Mouse (Mus musculus): Measurements from ENCODE around the gene Trank1. TPM values are rescaled to one million over a fixed set of nuclear protein-coding genes. Genes with fewer than 3 reads are reported as not detected.

Gene Trank1
- 0.22 and 0.23 TPM in 2 replicates for polyA plus RNA-seq (2015; fragmentation: Nextera tagmentation; extraction: Ambion mirVana)

DNA sequence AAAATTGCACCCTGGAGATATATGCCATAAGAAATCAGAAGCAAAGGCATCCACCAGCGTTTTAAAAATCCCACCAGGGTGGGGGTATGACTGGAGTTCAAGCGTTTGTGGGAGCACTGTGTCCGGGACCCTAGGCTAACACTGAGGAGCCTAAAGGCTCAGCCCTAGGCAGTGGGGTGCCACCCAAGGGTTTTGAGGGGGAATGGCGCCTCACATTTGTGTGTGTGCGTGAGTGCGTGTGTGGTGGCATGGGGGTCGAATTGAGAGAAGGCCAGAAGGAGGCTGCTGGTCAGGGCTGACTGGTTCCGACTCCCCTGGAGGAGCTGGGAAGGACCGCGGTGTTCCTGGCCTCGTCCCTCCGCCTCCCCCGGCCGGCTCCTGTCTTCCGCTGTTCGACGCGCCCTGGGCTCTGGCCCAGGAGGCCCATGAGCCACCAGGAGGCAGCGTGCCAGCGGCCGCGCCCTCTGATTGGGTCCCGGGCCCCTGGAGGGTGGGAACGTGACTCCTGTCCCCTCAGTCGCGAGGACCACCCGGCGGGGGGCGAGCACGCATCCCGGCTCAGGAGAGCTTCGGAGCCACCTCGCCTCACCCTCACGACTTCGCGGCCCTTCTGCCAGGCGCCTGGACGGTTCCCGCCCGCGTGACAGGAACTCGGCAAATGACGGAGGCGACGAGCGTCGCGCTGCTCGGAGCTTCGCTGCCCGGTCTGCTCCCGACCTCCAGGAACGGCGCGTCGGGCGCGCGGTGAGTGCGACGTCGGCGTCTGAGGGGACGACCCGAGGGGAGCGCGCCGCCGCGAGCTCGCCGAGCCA, at the start of gene Trank1:
TSS of gene Trank1 (plus strand) at position 709 of the 812 bp plus-strand sequence.
- H3K4me2 ChIP-seq (ENCODE audit: low read depth, low read length): peak within 1 kb of the TSS; percentile 88
- 9% methylated on average over 71 of the region's 72 CpGs for WGBS
- ATAC-seq: peak; percentile 40; the same call in 1 of the 2 replicates

DNA sequence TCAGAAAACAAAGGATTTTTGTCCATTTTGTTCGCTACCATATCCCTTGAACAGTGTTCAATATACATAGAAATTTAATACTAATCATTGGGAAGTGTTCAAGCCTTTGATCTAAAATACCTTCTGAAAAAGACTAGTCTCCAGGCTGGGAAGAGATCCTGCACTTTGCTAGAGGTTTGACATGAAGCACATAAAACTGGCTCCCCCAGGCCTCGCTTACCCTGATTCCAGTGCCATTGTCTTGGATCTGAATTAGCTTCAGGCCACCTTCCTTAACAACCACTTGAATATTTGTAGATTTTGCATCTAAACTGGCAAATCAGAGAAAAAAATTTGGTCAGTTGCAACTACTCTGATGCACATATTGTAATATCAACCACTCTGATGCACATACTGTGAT, 43.5 kb upstream of the Trank1 start:
- Histone ChIP-seq H3K36me3 (ENCODE audit: control insufficient read depth, insufficient read depth, low read length) (peaks cover 3% of the 10 kb centered on the region; the same call in 1 of the 2 replicates), H3K9me3 (ENCODE audit: control insufficient read depth, low read length) (no peaks in the 10 kb centered on the region), H3K9ac (ENCODE audit: low read depth, low read length) (no peak overlapping the region), H3K27ac (ENCODE audit: low read length) (no peak overlapping the region), H3K4me1 (ENCODE audit: control insufficient read depth, insufficient read depth, low read length) (peaks cover 5% of the 10 kb centered on the region; the same call in 1 of the 2 replicates), H3K4me2 (ENCODE audit: low read depth, low read length) (no peak overlapping the region), H3K4me3 (ENCODE audit: low read length) (no peak overlapping the region), H3K27me3 (replicated peaks; ENCODE audit: control insufficient read depth, insufficient read depth, low read length) (no peaks in the 10 kb centered on the region)
- WGBS: 94% methylated on average over 2 of the region's 2 CpGs
- no peak for ATAC-seq

More for the DNA sequence above, at the start of gene Trank1:
- Histone ChIP-seq H3K4me1 (ENCODE audit: control insufficient read depth, insufficient read depth, low read length) (peaks cover 11% of the 10 kb centered on the region), H3K27me3 (replicated peaks; ENCODE audit: control insufficient read depth, insufficient read depth, low read length) (peaks cover 28% of the 10 kb centered on the region), H3K9me3 (ENCODE audit: control insufficient read depth, low read length) (no peaks in the 10 kb centered on the region), H3K27ac (ENCODE audit: low read length) (no peak within 1 kb of the TSS), H3K36me3 (ENCODE audit: control insufficient read depth, insufficient read depth, low read length) (no peaks in the 10 kb centered on the region), H3K4me3 (ENCODE audit: low read length) (peak within 1 kb of the TSS; percentile 49), H3K9ac (ENCODE audit: low read depth, low read length) (peak within 1 kb of the TSS; percentile 20; the same call in 1 of the 2 replicates)

DNA sequence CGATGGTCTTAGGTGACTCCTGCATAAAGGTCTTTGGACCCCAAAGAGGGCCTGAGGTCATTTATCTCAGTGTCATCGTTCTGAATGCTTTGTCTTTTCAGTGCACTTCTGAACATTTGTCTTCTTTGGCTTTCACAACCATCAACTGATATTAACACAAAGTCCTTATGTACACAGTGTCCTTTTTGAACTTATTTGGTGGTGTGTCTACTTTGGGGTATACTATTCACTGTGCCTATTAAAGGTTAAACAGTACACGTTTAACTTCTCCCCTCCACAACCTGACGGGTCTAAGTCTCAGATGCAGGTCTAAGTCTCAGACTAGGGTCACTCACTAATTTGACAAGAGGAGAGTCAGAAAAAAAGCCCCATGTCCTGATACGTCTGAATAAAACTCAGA, 40.9 kb upstream of the Trank1 start:
- Histone ChIP-seq H3K4me3 (ENCODE audit: low read length) (peak overlapping the region; percentile 93), H3K27me3 (replicated peaks; ENCODE audit: control insufficient read depth, insufficient read depth, low read length) (no peaks in the 10 kb centered on the region), H3K36me3 (ENCODE audit: control insufficient read depth, insufficient read depth, low read length) (no peaks in the 10 kb centered on the region), H3K9me3 (ENCODE audit: control insufficient read depth, low read length) (no peaks in the 10 kb centered on the region), H3K9ac (ENCODE audit: low read depth, low read length) (peak overlapping the region; percentile 88), H3K4me1 (ENCODE audit: control insufficient read depth, insufficient read depth, low read length) (peaks cover 20% of the 10 kb centered on the region), H3K4me2 (ENCODE audit: low read depth, low read length) (peak overlapping the region; percentile 69), H3K27ac (ENCODE audit: low read length) (peak overlapping the region; percentile 96)
- ATAC-seq: no peak
- WGBS: 11% methylated on average over 5 of the region's 5 CpGs

DNA sequence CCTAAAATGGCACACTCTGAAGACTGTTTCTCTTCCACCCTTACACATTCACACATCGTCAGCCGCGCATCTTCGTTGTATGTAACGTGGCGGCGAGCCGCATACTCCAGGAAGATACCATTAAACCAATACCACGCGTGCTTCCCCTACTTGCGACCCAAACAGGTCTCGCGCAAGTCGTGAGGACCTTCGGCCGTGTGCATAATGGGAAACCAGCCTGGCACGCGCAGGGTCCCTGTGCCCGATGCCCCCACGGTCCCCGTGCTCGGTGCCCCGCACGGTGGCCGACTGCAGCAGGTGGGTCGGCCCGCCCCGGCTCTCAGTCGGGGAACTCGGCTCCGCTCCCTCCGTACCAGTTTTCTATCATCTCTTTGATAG, 40.5 kb upstream of the Trank1 start:
- Histone ChIP-seq H3K9ac (ENCODE audit: low read depth, low read length) (peak overlapping the region; percentile 88), H3K27ac (ENCODE audit: low read length) (peak overlapping the region; percentile 96), H3K4me3 (ENCODE audit: low read length) (peak overlapping the region; percentile 93), H3K9me3 (ENCODE audit: control insufficient read depth, low read length) (no peaks in the 10 kb centered on the region), H3K4me1 (ENCODE audit: control insufficient read depth, insufficient read depth, low read length) (peaks cover 20% of the 10 kb centered on the region), H3K4me2 (ENCODE audit: low read depth, low read length) (peak overlapping the region; percentile 69), H3K36me3 (ENCODE audit: control insufficient read depth, insufficient read depth, low read length) (no peaks in the 10 kb centered on the region), H3K27me3 (replicated peaks; ENCODE audit: control insufficient read depth, insufficient read depth, low read length) (no peaks in the 10 kb centered on the region)
- under 1% methylated on average over 32 of the region's 32 CpGs for WGBS
- peak; percentile 61 for ATAC-seq

DNA sequence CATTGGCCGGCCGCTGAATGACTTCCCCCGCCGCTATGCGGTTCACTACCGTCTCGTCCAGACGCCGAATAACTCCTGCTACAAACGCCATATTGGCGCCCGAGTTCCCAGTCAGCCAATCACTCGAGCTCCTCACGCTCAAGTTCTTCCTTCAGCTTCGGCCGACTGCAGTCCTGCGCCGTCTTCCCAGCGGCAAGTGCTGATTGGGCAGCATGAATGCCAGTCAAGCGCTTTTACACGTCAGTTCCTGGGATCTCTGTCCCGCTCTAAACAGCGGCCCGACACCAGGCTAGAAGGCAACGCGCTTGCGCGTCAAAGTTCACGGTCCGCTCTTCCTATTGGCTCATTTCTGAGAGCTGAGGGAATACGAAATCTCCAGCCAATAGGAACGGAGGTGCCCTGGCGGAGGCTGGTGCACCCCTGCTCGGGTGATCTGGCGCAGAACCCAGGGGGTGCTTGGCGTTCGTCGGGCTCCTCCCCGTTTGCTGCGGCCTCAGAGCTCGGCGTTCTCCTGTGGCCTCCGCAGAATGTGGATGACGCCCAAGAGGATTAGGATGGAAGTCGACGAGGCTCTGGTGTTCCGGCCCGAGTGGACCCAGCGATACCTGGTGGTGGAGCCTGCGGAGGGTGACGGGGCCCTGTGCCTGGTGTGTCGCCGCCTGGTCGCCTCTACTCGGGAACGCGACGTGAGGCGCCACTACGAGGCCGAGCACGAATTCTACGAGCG, 39.9 kb upstream of the Trank1 start, which contains the start of the genes Mlh1 and Epm2aip1:
TSS of gene Mlh1 (minus strand) at position 358 of the 727 bp plus-strand sequence.
TSS of gene Epm2aip1 (plus strand) at position 496 of the 727 bp plus-strand sequence.
- H3K4me2 ChIP-seq (ENCODE audit: low read depth, low read length): peak within 1 kb of the TSS; percentile 69
- under 1% methylated on average over 64 of the region's 64 CpGs for WGBS
- H3K27me3 ChIP-seq (replicated peaks; ENCODE audit: control insufficient read depth, insufficient read depth, low read length): no peaks in the 10 kb centered on the region
- peaks cover 20% of the 10 kb centered on the region for H3K4me1 ChIP-seq (ENCODE audit: control insufficient read depth, insufficient read depth, low read length)
- H3K9me3 ChIP-seq (ENCODE audit: control insufficient read depth, low read length): no peaks in the 10 kb centered on the region
- peak within 1 kb of the TSS; percentile 98 for H3K27ac ChIP-seq (ENCODE audit: low read length)
- ATAC-seq: peak; percentile 99
- peak within 1 kb of the TSS; percentile 97 for H3K9ac ChIP-seq (ENCODE audit: low read depth, low read length)
- no peaks in the 10 kb centered on the region for H3K36me3 ChIP-seq (ENCODE audit: control insufficient read depth, insufficient read depth, low read length)
- peak within 1 kb of the TSS; percentile 93 for H3K4me3 ChIP-seq (ENCODE audit: low read length)

DNA sequence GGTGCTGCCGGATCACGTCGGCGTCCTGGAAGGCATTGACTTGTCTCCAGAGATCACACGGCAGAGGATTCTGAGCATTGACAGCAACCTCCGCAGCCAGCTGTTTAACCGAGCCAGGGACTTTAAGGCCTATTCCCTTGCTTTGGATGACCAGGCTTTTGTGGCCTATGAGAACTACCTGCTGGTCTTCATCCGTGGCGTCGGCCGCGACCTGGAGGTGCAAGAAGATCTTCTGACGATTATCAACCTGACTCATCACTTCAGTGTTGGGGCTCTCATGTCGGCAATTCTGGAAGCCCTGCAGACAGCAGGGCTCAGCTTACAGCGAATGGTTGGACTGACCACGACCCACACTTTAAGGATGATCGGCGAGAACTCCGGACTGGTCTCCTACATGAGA, 39.2 kb upstream of the Trank1 start:
- Histone ChIP-seq H3K27me3 (replicated peaks; ENCODE audit: control insufficient read depth, insufficient read depth, low read length) (no peaks in the 10 kb centered on the region), H3K27ac (ENCODE audit: low read length) (peak overlapping the region; percentile 98), H3K9ac (ENCODE audit: low read depth, low read length) (peak overlapping the region; percentile 97), H3K4me1 (ENCODE audit: control insufficient read depth, insufficient read depth, low read length) (peaks cover 20% of the 10 kb centered on the region), H3K4me3 (ENCODE audit: low read length) (peak overlapping the region; percentile 93), H3K36me3 (ENCODE audit: control insufficient read depth, insufficient read depth, low read length) (no peaks in the 10 kb centered on the region), H3K4me2 (ENCODE audit: low read depth, low read length) (peak overlapping the region; percentile 54), H3K9me3 (ENCODE audit: control insufficient read depth, low read length) (no peaks in the 10 kb centered on the region)
- ATAC-seq: no peak
- WGBS: 4% methylated on average over 19 of the region's 19 CpGs

DNA sequence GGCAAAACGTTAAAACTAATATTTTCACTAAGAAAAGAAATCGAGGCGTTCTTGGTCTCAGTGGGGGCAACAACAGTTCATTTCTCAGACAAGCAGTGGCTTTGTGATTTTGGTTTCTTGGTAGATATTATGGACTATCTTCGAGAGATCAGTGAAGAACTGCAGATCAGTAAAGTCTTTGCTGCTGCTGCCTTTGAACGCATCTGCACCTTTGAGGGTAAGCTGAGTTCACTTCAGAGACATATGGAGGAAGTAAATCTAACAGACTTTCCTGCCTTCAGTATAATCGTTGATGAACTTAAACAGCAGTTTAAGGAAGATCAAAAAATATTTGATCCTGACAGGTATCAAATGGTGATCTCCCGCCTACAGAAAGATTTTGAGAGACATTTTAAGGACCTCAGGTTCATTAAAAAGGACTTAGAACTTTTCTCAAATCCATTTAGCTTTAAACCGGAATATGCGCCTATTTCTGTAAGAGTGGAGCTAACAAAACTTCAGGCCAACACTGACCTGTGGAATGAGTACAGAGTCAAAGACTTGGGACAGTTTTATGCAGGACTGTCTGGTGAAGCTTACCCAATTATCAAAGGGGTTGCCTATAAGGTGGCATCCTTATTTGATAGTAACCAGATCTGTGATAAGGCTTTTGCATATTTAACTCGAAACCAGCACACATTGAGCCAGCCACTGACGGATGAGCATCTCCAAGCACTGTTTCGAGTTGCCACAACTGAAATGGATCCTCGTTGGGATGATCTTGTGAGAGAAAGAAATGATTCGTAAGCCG, 38.3 kb upstream of the Trank1 start:
- no peak for ATAC-seq

DNA sequence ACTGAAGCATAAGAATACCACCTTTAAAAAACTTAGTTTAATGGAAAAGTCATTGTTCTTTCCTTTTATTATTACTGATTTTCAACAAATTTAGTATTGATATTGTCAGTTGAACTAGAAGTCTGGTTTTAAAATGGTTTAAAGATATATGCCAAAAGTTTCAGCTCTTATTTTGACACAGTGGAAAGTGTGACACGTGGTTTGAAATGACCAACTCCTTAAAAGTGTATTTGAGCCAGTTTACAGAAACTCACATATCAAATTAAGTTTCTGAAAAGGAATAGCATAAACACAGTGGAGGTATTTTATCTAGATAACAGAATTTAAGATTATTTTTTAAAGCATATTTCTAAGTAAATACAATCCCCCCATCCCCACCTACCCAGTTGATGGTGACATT, 37.6 kb upstream of the Trank1 start:
- Histone ChIP-seq H3K27me3 (replicated peaks; ENCODE audit: control insufficient read depth, insufficient read depth, low read length) (no peaks in the 10 kb centered on the region), H3K9me3 (ENCODE audit: control insufficient read depth, low read length) (no peaks in the 10 kb centered on the region), H3K4me3 (ENCODE audit: low read length) (no peak overlapping the region), H3K9ac (ENCODE audit: low read depth, low read length) (no peak overlapping the region), H3K4me2 (ENCODE audit: low read depth, low read length) (peak overlapping the region; percentile 54), H3K36me3 (ENCODE audit: control insufficient read depth, insufficient read depth, low read length) (no peaks in the 10 kb centered on the region), H3K4me1 (ENCODE audit: control insufficient read depth, insufficient read depth, low read length) (peaks cover 20% of the 10 kb centered on the region), H3K27ac (ENCODE audit: low read length) (no peak overlapping the region)
- no peak for ATAC-seq
- 76% methylated on average over 1 of the region's 1 CpGs for WGBS

More for the DNA sequence above, 38.3 kb upstream of the Trank1 start:
- H3K9me3 ChIP-seq (ENCODE audit: control insufficient read depth, low read length): no peaks in the 10 kb centered on the region
- H3K27me3 ChIP-seq (replicated peaks; ENCODE audit: control insufficient read depth, insufficient read depth, low read length): no peaks in the 10 kb centered on the region
- peak overlapping the region; percentile 54 for H3K4me2 ChIP-seq (ENCODE audit: low read depth, low read length)
- H3K9ac ChIP-seq (ENCODE audit: low read depth, low read length): peak overlapping the region; percentile 97
- H3K4me1 ChIP-seq (ENCODE audit: control insufficient read depth, insufficient read depth, low read length): peaks cover 20% of the 10 kb centered on the region
- H3K36me3 ChIP-seq (ENCODE audit: control insufficient read depth, insufficient read depth, low read length): no peaks in the 10 kb centered on the region
- WGBS: 58% methylated on average over 15 of the region's 15 CpGs
- peak overlapping the region; percentile 93 for H3K4me3 ChIP-seq (ENCODE audit: low read length)
- H3K27ac ChIP-seq (ENCODE audit: low read length): no peak overlapping the region
